Mouse (Mus musculus): Measurements from ENCODE around the gene Rcbtb2.

- no peak for TF ChIP-seq POU5F1 (IDR thresholded peaks at IDR 0.05; ENCODE audit: borderline replicate concordance, low read length)
- TF ChIP-seq CTCF (conservative IDR thresholded peaks at IDR 0.05; ENCODE audit: low read length), result no peak
- no peak for TF ChIP-seq NANOG (IDR thresholded peaks at IDR 0.05; ENCODE audit: borderline replicate concordance, low read length)
Observed at GRCm38 (mm10) chr14:73088224-73088623, 34.6 kb upstream of the Rcbtb2 start.

All from E14TG2a.4 (cell line).